Mouse (Mus musculus) layer of hippocampus, postnatal 36 days (tissue): ENCODE measurements around the gene Thbs3. TPM values are rescaled to one million over a fixed set of nuclear protein-coding genes. Genes with fewer than 3 reads are reported as not detected.
A peak's percentile ranks its signal among the peaks of the same experiment; 100 is the strongest.

Experiments
- DNase-seq, 2 experiments: peaks; one replicate each; pipeline ENCODE4 v3.0.0; 2022
- total RNA-seq, 2 experiments: library from RNA; stranded (reverse); gene quantifications; 2 replicates each; pipeline ENCODE4 v1.2.3; 2021

Thbs3 gene
- 10 to 100 TPM; 37.7 to 38.1 TPM for total RNA-seq

DNA sequence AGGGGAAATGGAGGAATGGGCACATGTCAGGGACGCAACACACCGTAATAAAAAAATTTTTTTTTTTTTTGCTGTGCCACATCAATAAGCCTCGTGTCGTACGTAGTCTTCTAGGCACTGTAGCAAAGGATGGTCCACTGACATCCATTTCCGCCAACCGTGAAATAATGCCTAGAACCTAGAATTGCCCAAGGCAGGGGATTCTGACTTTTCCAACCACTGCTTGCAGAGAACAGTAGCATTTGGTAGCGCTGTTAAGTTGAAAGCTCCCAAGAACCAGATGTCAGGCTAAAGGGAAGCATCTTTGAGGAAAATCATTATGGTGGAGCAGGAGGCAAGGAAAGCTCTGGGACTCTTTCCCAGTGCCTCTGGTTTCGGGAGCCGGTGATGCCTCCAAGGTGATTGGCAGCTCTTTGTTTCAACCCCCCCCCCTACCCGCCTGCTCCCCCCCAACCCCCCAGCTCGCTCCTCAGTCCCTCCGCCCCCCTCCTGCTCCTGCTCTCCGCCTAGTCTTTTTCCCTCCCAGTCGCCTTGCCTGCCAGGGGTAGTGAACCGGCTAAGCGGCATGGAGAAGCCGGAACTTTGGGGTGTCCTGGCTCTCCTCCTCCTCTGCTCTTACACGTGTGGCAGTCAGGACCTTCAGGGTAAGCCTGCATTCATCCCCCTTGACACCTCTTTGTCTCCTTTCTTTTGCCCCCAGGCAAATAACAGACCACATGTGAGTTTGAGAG is at the start of gene Thbs3:
TSS of gene Thbs3 (plus strand) at position 500 of the 731 bp plus-strand sequence.
- DNase-seq: no peak

GRCm38 (mm10) chr3:89165268-89165870 is 49.6 kb upstream of the Thbs3 start:
- DNase-seq: no peak

GRCm38 (mm10) chr3:89166945-89167344 is 48.0 kb upstream of the Thbs3 start:
- no peak for DNase-seq

- DNase-seq: no peak
These were observed 40.1 kb upstream of the Thbs3 start for GRCm38 (mm10) chr3:89174844-89175243.

- DNase-seq: no peak
These were observed 39.4 kb upstream of the Thbs3 start for GRCm38 (mm10) chr3:89175544-89175943.

DNA sequence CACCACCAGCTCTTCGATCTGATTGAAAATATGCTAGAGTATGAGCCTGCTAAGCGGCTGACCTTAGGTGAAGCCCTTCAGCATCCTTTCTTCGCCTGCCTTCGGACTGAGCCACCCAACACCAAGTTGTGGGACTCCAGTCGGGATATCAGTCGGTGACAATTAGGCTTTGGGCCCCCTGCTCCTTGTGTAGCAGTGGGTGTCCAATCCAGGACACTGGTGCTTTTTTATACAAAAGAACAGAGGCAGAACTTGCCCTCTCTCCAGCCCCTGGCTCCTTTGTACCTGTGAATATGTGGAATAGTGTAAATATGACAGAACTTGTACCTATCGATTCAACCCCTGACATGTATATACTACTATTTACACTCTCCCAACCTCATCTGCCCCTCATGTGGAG is 38.6 kb upstream of the Thbs3 start:
- no peak for DNase-seq

GRCm38 (mm10) chr3:89177242-89178106 is 37.5 kb upstream of the Thbs3 start, which contains the start of gene Scamp3:
Scamp3 (plus strand) TSS chr3:89177473.
- peak; percentile 81 to 84 for DNase-seq

DNA sequence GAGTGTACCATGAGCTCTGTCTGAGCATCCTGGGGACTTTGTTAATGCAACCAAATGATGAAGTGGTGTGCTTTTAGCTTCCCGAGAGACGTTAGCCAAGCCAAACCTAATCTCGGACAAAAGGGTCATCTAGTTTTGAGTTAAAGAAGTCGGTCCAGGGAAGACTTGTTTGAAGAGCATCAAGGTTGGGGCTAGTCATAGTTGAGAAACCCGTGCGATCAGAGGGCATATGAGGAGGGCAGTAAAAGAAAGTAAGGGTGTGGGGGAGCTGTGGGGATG is 36.9 kb upstream of the Thbs3 start:
- DNase-seq: no peak

- DNase-seq: no peak
These were observed 35.9 kb upstream of the Thbs3 start for GRCm38 (mm10) chr3:89179056-89179455.

DNA sequence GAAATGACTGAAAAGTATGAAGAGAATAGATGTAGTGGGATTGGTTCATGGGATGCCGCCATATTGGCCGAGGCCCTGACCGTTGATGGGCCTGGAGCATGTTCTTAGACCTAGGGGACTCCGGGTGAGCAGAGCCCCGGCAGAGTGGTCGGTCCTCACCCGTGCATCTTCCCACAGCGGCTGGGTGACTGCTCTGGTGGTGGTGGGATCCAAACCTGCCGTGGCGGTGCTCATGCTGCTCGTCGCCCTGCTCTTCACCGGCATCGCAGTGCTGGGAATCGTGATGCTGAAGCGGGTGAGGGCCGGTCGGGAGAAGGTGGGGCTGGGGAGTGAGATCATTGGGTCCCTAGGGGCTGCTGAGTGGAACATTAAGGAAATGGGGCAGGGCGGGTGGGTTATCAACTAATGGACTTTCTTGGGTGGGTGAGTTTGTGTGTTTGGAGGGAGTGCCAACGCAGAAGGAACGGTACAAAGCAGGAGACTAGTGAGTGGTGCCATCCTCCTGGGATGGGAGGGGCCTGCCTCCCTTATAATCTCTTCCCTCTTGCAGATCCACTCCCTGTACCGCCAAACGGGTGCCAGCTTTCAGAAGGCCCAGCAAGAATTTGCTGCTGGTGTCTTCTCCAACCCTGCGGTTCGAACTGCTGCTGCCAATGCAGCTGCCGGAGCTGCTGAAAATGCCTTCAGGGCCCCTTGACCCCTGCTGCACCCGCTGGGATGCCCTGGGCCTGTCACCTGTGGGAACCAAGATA is 33.1 kb upstream of the Thbs3 start:
- no peak for DNase-seq

- DNase-seq: no peak
These were observed 32.4 kb upstream of the Thbs3 start for GRCm38 (mm10) chr3:89182531-89183057.

- peak; percentile 93 to 94 for DNase-seq
These were observed 31.7 kb upstream of the Thbs3 start, which contains the start of gene Fam189b for GRCm38 (mm10) chr3:89183058-89183958. Fam189b (plus strand) TSS chr3:89183143.

GRCm38 (mm10) chr3:89183959-89184315 is 31.0 kb upstream of the Thbs3 start:
- DNase-seq: peak in 1 of 2 experiments; percentile 44

GRCm38 (mm10) chr3:89187197-89187596 is 27.8 kb upstream of the Thbs3 start:
- DNase-seq: no peak

DNA sequence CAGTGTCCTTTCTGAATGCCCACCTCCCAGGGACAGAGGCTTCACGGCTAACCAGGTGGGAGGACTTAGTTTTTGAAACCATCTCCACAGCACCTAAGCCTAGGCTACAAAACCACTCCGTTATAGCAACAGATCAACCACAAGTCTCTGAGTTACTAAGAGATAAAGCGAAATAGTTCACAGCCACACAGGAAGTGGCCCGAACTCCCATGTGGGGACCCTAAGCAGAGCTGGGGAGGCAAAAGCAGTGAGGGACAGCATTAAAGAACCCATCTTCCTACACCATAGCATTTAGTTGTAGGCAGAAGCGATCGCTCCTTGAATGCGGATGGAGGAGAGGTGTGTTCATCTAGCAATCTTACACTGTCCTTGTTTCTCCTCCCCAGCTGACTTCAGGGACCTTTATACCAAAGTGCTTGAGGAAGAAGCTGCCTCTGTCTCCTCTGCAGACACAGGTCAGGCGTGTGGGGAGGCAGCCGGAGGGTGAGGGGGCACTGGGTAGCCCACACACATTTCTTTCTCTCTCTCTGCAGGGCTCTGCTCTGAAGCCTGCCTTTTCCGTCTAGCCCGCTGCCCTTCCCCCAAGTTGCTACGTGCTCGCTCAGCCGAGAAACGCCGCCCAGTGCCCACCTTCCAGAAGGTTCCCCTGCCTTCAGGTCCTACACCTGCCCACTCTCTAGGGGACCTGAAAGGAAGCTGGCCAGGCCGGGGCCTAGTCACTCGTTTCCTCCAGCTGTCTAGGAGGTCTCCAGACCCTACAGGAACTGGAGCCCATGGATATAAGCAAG is 27.1 kb upstream of the Thbs3 start:
- no peak for DNase-seq

- DNase-seq: no peak
These were observed 26.5 kb upstream of the Thbs3 start for GRCm38 (mm10) chr3:89188478-89188875.

DNA sequence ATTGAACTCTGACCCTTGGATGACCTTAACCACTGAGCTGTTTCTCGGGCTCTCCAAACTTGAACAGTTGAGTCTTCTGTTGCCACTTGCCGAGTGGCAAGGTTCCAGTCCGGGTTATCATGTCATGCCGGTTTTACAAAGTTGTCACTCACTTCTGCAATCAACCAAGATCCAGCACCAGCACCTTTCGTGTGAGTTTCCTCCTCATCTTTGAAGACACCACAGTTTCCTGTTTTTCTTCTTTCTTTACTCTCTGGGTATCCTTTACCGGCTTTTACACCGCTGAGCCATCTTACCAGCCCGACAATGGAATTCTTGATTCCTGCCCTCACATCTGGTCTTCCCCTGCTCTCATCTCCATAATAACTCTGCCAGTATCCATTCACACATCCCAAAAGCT is 24.5 kb upstream of the Thbs3 start:
- no peak for DNase-seq

DNA sequence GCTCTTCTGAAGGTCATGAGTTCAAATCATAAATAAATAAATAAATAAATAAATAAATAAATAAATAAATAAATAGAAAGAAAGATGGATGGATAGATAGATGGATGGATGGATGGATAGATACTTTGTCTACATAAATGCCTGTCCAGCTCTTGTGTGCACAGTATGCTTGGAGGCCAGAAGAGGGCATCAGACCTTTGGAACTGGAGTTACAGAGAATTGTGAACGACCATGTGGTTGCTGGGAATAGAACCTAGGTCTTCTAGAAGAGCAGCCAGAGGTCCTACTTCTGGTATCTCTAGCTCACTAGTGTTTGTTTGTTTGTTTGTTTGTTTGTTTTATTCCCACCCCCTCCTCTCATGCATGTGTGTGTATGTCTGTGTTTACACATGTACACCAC is 21.6 kb upstream of the Thbs3 start:
- DNase-seq: no peak

- DNase-seq: no peak
These were observed 21.1 kb upstream of the Thbs3 start for GRCm38 (mm10) chr3:89193853-89194252.
